Mouse (Mus musculus) macrophage (primary cell): Measurements from ENCODE around the gene Gm5565. TPM values are rescaled to one million over a fixed set of nuclear protein-coding genes. Genes with fewer than 3 reads are reported as not detected.
"Not testable (repeated sequence)": the region's sequence is repeated elsewhere in the genome, so short reads cannot be mapped to it uniquely, and the experiment has no call there.

ENCODE experiments used
- H3K27ac ChIP-seq: fragments of 350-480 bp; formaldehyde crosslinking; 2 replicates; pipeline ENCODE4 v1.9.0; 2021
- H3K36me3 ChIP-seq: fragments of 350-480 bp; formaldehyde crosslinking; 2 replicates; pipeline ENCODE4 v1.9.0; 2021; ENCODE audit errors: inconsistent target
- H3K4me3 ChIP-seq: fragments of 350-480 bp; formaldehyde crosslinking; 2 replicates; pipeline ENCODE4 v1.9.0; 2021; ENCODE audit errors: inconsistent target
- H3K79me2 ChIP-seq: fragments of 350-480 bp; formaldehyde crosslinking; 2 replicates; pipeline ENCODE4 v1.9.0; 2021; ENCODE audit errors: inconsistent target
- WGBS: methylation state at CpG from one replicate; pipeline ENCODE4 v1.1.7; 2026; ENCODE audit warnings: inconsistent platforms; ENCODE audit not compliant: missing documents; 5-methylcytosine and 5-hydroxymethylcytosine counted together
- polyA plus RNA-seq: library from polyadenylated mRNA; stranded (reverse); fragments of 250-400 nt; gene quantifications from 3 replicates; pipeline ENCODE4 v1.2.4, GENCODE M21; 2018; ENCODE audit warnings: inconsistent platforms

Gene Gm5565
- polyA plus RNA-seq, 1 experiment from 2014 or later = not detected

DNA sequence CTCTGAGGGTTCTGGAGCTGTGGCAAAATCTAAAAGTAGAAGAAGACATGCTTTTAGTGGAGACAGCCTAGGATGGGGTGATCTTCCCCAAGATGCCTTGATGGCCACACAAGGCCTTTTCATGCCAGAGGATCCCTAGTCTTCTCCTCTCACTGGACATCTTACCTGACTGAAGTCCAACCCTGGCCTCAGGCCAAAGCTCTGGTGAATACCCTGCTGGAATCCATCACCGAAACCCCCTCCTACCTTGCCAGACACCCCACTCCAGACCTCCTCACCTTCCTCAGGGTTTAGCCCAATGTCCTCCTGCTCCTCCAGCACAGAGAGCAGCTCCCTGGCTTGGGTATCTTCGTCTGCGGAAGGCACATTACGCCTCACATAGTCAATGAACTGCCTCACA is 2.0 kb downstream of the Gm5565 start:
- not testable (repeated sequence) for H3K27ac ChIP-seq, H3K79me2 ChIP-seq, H3K4me3 ChIP-seq, H3K36me3 ChIP-seq
- 90% methylated on average over 4 of the region's 4 CpGs for WGBS

DNA sequence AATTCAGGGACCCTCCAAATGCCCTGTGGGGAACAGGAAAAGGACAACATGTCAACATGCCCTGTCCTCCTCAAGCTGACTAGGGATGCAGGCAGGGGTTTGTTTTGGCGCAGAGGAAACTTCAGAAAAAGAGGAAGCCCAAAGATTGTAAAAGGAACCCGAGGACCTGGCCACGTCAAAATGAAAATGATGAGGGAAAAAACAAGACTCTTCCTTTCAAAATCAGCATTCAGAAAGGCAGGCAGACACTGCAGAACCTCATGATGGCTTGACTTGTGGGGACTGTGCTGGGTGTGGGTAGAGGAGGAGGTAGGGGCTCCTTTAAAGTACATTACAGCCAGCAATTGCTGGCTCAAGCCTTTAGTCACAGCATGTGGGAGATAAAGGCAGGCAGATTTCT is 9.9 kb downstream of the Gm5565 start:
- H3K79me2 ChIP-seq = no peaks in the 10 kb centered on the region
- H3K4me3 ChIP-seq = no peak overlapping the region
- no peaks in the 10 kb centered on the region for H3K36me3 ChIP-seq
- no peak overlapping the region for H3K27ac ChIP-seq
- WGBS = 34% methylated on average over 3 of the region's 3 CpGs

- Histone ChIP-seq H3K79me2 (no peaks in the 10 kb centered on the region), H3K27ac (no peak overlapping the region), H3K36me3 (no peaks in the 10 kb centered on the region), H3K4me3 (no peak overlapping the region)
- WGBS = 44% methylated on average over 2 of the region's 2 CpGs
These were observed 12.4 kb downstream of the Gm5565 start for GRCm38 (mm10) chr5:146147903-146148302.

Other genes with a start within 250 kb of the Gm5565 start
- not detected in 3 replicates for gene Cyp3a25, start 150.9 kb downstream of the Gm5565 start, polyA plus RNA-seq
- not detected in 3 replicates for gene Cyp3a59, start 81.3 kb downstream of the Gm5565 start, polyA plus RNA-seq
- gene Gm6309, start 10.2 kb upstream of the Gm5565 start, polyA plus RNA-seq = not detected in 3 replicates
- 0.22 TPM in 1 of 3 replicates, not detected in the others for gene 1700001J03Rik, start 24.8 kb upstream of the Gm5565 start, polyA plus RNA-seq
- gene Rnf6, start 61.0 kb upstream of the Gm5565 start, polyA plus RNA-seq = 26.2 to 32.5 TPM (median 27.2 TPM) in 3 replicates
- gene Cdk8, start 70.7 kb upstream of the Gm5565 start, polyA plus RNA-seq = 17.2 to 24.0 TPM (median 17.3 TPM) in 3 replicates
- not detected in 3 replicates for gene Wasf3, start 224.4 kb upstream of the Gm5565 start, polyA plus RNA-seq